Mouse (Mus musculus) stomach, postnatal 0 days (tissue): Measurements from ENCODE around the gene Hdhd5.

Experiments
- CTCF ChIP-seq: IDR thresholded peaks from 2 replicates; pipeline ENCODE4 v1.5.1; 2016; ENCODE audit warnings: antibody characterized with exemption, low read depth, mild to moderate bottlenecking, moderate library complexity
- EP300 ChIP-seq: optimal IDR thresholded peaks from 2 replicates; pipeline ENCODE3; 2016; ENCODE audit warnings: antibody characterized with exemption

- TF ChIP-seq CTCF (no peak), EP300 (no peak)
Measured at GRCm38 (mm10) chr6:120493374-120494181, 37.5 kb downstream of the Hdhd5 start, which contains the start of gene Tmem121b.
